Mouse (Mus musculus) G1E (cell line): Measurements from ENCODE around the gene Abhd14b. TPM values are rescaled to one million over a fixed set of nuclear protein-coding genes. Genes with fewer than 3 reads are reported as not detected.

Experiments
- ATAC-seq: 2 replicates; pipeline ENCODE4 v1.8.0; 2016; ENCODE audit warnings: mild to moderate bottlenecking; ENCODE audit not compliant: insufficient number of reproducible peaks, poor library complexity, low FRiP score, severe bottlenecking; ENCODE audit errors: extremely low read depth
- DNase-seq: peaks from one replicate; pipeline ENCODE4 v3.0.0; 2012; ENCODE audit warnings: low spot score
- H3K27me3 ChIP-seq: 2 replicates; pipeline ENCODE4 v1.6.1; 2012; ENCODE audit warnings: mild to moderate bottlenecking, low read length, inconsistent platforms; ENCODE audit not compliant: insufficient read depth
- H3K36me3 ChIP-seq: replicated peaks from 2 replicates; pipeline ENCODE3; 2012; ENCODE audit warnings: mild to moderate bottlenecking, inconsistent platforms
- H3K4me1 ChIP-seq: 2 replicates; pipeline ENCODE4 v1.6.1; 2012; ENCODE audit warnings: low read depth, low read length, inconsistent platforms, mixed read lengths; ENCODE audit not compliant: insufficient read depth
- H3K4me3 ChIP-seq: 2 replicates; pipeline ENCODE4 v1.5.1; 2012; ENCODE audit warnings: low read depth, mild to moderate bottlenecking, inconsistent platforms, low read length, moderate library complexity, mixed read lengths
- H3K9me3 ChIP-seq: replicated peaks from 2 replicates; pipeline ENCODE4 v1.6.1; 2012; ENCODE audit warnings: inconsistent platforms
- CTCF ChIP-seq: IDR thresholded peaks from 2 replicates; pipeline ENCODE4 v1.5.1; 2012; ENCODE audit warnings: low read depth, low read length, inconsistent platforms, mixed read lengths
- GATA1 ChIP-seq: IDR thresholded peaks from 2 replicates; pipeline ENCODE4 v1.6.1; 2012; ENCODE audit warnings: borderline replicate concordance, low read length, inconsistent platforms, mixed read lengths
- GATA2 ChIP-seq: IDR thresholded peaks from 2 replicates; pipeline ENCODE4 v1.6.1; 2012; ENCODE audit warnings: low read depth, low read length, inconsistent platforms, borderline replicate concordance
- POLR2AphosphoS5 ChIP-seq: IDR thresholded peaks from 2 replicates; pipeline ENCODE4 v1.6.1; 2012; ENCODE audit warnings: low read depth, low read length, inconsistent platforms; ENCODE audit not compliant: insufficient replicate concordance
- TAL1 ChIP-seq: conservative IDR thresholded peaks from 2 replicates; pipeline ENCODE4 v1.6.1; 2012; ENCODE audit warnings: low read depth, low read length, inconsistent platforms, mixed read lengths
- polyA plus RNA-seq: library from polyadenylated mRNA; stranded (reverse); fragments of >175 nt; gene quantifications from 2 replicates; pipeline ENCODE4 v1.2.3, GENCODE M21; 2012
- total RNA-seq, 2 experiments: library from RNA; stranded (forward) in 1 of 2; stranded (reverse) in 1 of 2; fragments of 200-1000 nt in 1 of 2; fragments of >200 nt in 1 of 2; fragmentation: Nextera tagmentation in 1 of 2; gene quantifications; 2 replicates each; pipeline ENCODE4 v1.2.3; 2014 to 2017

Abhd14b gene
- total and polyA plus RNA-seq, 3 experiments: 2.3 to 6.9 (median 2.6) TPM

DNA sequence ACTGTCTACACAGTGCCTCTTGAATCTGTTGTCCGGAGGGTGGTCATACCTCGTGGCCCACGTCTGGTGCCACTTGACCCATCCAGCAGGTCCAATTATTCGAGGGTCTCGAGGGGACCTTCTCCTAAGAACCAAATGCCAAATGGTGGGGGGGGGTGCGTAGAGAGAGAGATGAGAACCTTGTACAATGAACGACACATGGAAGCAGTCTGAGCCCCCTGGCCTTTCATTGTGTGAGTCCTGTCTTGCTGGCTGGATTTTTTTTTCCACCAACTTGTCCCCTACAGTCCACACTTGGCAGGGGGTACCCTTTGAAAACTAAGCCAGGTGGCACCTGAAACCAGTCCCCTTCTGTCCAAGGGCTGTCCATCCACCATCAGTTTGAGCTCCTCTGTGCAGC lies 20.5 kb downstream of the Abhd14b start:
- DNase-seq (no peak), ATAC-seq (no peak)
- TF ChIP-seq GATA2 (no peak), GATA1 (no peak), POLR2AphosphoS5 (no peak), TAL1 (no peak), CTCF (no peak)
- Histone ChIP-seq H3K27me3 (peaks cover 31% of the 10 kb centered on the region), H3K9me3 (peaks cover 12% of the 10 kb centered on the region), H3K4me1 (peaks cover 9% of the 10 kb centered on the region; the same call in 1 of the 2 replicates), H3K4me3 (no peak overlapping the region), H3K36me3 (no peaks in the 10 kb centered on the region)

DNA sequence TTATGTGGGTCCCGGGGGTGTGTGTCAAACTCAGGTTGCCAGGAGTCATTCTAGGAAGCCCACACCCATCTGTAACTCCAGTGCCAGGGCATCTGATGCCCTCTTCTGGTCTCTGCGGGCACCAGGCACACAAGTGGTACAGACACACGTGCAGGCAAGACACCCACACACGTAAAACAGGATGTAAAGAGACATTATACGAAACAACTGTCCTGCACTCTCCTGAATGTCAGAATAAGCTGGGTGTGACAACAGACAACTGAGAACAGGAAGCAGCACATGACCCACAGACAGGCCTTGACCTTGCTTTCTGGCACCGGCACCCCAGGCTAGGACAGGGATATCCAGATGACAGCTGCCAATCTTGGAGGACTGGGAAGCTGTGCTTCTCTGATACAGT lies 22.1 kb downstream of the Abhd14b start:
- Histone ChIP-seq H3K4me1 (peaks cover 18% of the 10 kb centered on the region), H3K9me3 (peaks cover 12% of the 10 kb centered on the region), H3K27me3 (peaks cover 36% of the 10 kb centered on the region), H3K36me3 (no peaks in the 10 kb centered on the region), H3K4me3 (no peak overlapping the region)
- ATAC-seq (no peak), DNase-seq (no peak)
- no peak for TF ChIP-seq GATA2
- no peak for TF ChIP-seq CTCF
- TF ChIP-seq TAL1: no peak

DNA sequence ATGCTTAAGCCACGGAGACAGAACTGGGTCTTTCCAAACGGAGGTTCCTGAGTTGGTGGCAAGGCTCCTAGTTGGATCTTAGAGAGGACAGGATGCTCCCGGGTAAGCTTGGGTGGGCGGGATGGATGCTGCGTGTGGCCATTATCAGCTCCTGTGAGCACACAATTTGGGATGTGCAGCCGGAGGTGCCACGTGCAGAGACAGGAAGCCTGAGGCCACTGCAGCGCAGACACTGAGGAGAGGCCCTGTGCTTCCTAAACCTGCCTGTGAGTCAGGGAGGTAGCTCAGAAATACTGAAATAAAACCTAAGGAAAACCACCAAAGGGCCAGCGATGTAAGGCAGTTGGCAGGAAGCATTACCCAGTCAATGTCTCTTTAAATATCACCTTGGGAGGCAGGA lies 22.5 kb downstream of the Abhd14b start:
- no peak for DNase-seq
- peaks cover 22% of the 10 kb centered on the region for H3K4me1 ChIP-seq
- no peak for ATAC-seq
- peaks cover 36% of the 10 kb centered on the region for H3K27me3 ChIP-seq
- peaks cover 10% of the 10 kb centered on the region for H3K9me3 ChIP-seq
- no peaks in the 10 kb centered on the region for H3K36me3 ChIP-seq
- TF ChIP-seq TAL1 (no peak), GATA2 (no peak), CTCF (no peak), POLR2AphosphoS5 (no peak), GATA1 (no peak)
- no peak overlapping the region for H3K4me3 ChIP-seq

GRCm38 (mm10) chr9:106470991-106471750 lies 23.9 kb downstream of the Abhd14b start:
- Histone ChIP-seq H3K4me1 (peaks cover 36% of the 10 kb centered on the region), H3K36me3 (no peaks in the 10 kb centered on the region), H3K27me3 (peaks cover 31% of the 10 kb centered on the region), H3K9me3 (no peaks in the 10 kb centered on the region), H3K4me3 (no peak overlapping the region)
- no peak for TF ChIP-seq TAL1
- TF ChIP-seq GATA2: no peak
- TF ChIP-seq GATA1: no peak
- TF ChIP-seq POLR2AphosphoS5: no peak
- TF ChIP-seq CTCF: no peak
- DNase-seq (no peak), ATAC-seq (no peak)

DNA sequence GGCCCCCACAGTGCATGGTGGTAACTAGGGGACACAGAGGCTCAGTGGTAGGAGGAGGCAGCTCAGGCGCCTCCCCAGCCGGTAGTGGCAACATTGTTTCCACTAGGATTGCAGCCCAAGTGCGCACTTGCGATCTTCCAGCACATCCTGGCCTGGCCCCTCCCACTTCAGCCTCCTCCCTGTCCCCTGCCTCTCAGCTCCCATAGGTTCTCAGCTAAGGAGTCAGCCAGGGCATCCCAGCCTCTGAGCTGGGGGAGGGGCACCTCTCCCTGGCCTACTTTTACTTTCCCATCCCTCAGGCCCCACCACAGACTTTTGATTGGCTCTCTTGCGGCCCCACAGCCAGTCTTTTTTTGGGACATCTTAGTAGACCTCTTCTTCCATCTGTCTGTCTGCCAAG lies 24.6 kb downstream of the Abhd14b start:
- H3K36me3 ChIP-seq: no peaks in the 10 kb centered on the region
- TF ChIP-seq GATA2 (no peak), CTCF (no peak), POLR2AphosphoS5 (no peak), GATA1 (no peak), TAL1 (no peak)
- H3K9me3 ChIP-seq: no peaks in the 10 kb centered on the region
- peaks cover 42% of the 10 kb centered on the region for H3K4me1 ChIP-seq
- no peak for DNase-seq
- no peak overlapping the region for H3K4me3 ChIP-seq
- peaks cover 31% of the 10 kb centered on the region for H3K27me3 ChIP-seq
- ATAC-seq: no peak

DNA sequence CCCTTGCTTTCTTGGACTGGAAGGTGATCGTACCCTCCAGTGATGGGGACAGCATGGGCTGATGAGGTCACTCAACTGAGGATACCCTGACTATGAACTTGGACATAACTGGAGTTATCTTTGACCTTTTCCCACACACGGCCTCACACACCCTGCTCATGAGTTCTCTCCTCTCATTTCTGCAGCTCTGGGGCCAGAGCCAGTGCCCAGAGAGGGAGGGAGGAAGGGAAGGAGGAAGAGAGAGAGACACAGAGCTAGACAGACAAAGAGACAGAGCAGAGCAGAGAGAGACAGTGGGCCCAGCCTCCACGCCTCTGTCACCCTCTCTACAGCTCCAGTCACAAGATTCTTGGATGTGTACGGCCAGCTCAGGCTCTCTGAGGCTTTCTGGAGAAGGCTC lies 25.1 kb downstream of the Abhd14b start:
- no peak for DNase-seq
- TF ChIP-seq POLR2AphosphoS5 (no peak), CTCF (no peak), TAL1 (no peak), GATA2 (no peak), GATA1 (no peak)
- Histone ChIP-seq H3K9me3 (no peaks in the 10 kb centered on the region), H3K4me1 (peaks cover 42% of the 10 kb centered on the region), H3K27me3 (peaks cover 31% of the 10 kb centered on the region), H3K36me3 (no peaks in the 10 kb centered on the region), H3K4me3 (no peak overlapping the region)
- no peak for ATAC-seq
